Mouse (Mus musculus) lung, adult 18-20 months (tissue): ENCODE results near the gene Gpr165.

Experiments
- DNase-seq, 2 experiments: peaks; one replicate each; pipeline ENCODE4 v3.0.0; 2022; ENCODE audit warnings: mixed read lengths in 2 of 2

The Gpr165 gene

DNA sequence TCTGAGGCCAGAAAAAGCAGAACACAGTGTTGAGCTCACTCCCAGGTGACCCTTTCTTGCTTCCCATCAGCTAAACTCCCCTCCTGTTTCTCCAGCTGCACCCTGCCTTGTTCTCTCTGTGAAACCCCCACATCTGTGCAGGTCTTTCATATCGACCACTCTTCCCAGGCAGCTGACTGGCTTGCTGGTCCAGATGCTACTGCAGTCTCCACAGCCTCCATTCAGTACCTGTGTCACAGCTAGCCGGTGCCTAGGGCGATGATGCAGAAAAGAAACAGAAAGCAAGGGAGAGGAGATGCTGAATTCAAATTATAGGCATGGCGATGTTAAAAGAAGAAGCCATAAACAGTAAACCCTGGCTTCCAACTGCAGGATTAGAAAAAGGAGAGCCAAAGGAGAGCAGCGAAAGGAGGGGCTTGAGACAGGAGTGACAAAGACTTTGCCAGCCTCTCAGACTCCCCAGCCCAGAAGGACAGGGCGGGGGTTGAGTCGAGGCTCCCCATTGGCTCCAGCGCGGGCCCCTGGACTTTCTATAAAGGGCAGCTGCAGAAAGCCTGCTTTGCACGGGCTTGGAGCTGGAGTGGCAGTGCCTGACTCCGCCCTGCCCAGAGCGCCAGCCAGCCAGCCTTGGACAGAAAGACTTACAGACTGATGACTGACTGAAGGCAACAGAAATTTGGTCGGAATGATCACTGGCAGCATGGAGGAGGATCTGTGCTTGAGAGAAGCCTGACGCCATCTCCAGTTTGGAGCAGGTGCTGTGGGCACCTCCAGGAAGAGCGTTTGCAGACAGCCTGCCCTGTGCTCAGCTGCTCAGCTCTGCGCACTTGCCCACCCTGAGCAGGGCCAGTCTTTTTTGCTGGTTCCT lies at the start of gene Gpr165:
Gene Gpr165, plus strand, starts transcription at position 535 of the 868 bp plus-strand sequence.
- DNase-seq: peak in 1 of 2 experiments; percentile 3

DNA sequence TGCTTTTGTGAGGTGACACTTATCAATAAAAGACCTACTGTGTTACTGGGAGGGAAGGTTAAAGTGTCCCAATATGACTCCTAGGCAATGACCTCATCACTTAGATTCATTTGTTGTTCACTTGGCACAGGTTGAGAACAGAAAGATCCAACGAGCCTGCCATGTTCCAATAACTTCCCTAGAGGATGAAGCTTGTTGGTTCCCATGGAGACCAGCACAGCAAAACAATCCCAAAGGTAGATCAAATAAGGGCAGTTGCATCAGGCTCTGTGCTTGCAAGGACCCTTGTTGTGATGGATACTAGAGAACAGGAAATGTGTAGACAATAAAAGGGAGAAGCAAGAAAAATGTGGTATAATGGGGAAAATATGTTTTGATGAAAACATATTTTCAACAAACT lies 38.4 kb upstream of the Gpr165 start:
- no peak for DNase-seq
